Mouse (Mus musculus) ES-E14 (cell line): Measurements from ENCODE around the gene Bmf. TPM values are rescaled to one million over a fixed set of nuclear protein-coding genes. Genes with fewer than 3 reads are reported as not detected.

ENCODE experiments used
- DNase-seq: peaks from one replicate; pipeline ENCODE4 v3.0.0-alpha.2; 2013; ENCODE audit warnings: low read depth, low spot score
- H3K27ac ChIP-seq: 2 replicates; pipeline ENCODE4 v1.5.1; 2012; ENCODE audit warnings: low read depth, mild to moderate bottlenecking, low read length, moderate library complexity, mixed read lengths; ENCODE audit not compliant: poor library complexity, insufficient read depth, severe bottlenecking
- H3K36me3 ChIP-seq: 2 replicates; pipeline ENCODE4 v1.6.1; 2012; ENCODE audit warnings: mild to moderate bottlenecking, low read length, moderate library complexity, mixed read lengths; ENCODE audit not compliant: control insufficient read depth, poor library complexity, insufficient read depth, severe bottlenecking
- H3K4me1 ChIP-seq, 2 experiments: fragments of 150-350 bp in 1 of 2; sonication (generic) in 1 of 2; 2 replicates each; pipeline ENCODE4 v1.6.1; 2012; ENCODE audit warnings: low read length in 2 of 2, mild to moderate bottlenecking in 1 of 2, mixed read lengths in 1 of 2; ENCODE audit not compliant: control insufficient read depth in 2 of 2, insufficient read depth in 2 of 2, poor library complexity in 1 of 2
- H3K4me3 ChIP-seq, 2 experiments: fragments of 150-350 bp in 1 of 2; sonication (generic) in 1 of 2; 2 replicates each; pipeline ENCODE4 v1.5.1; 2012; ENCODE audit warnings: low read length in 2 of 2, low read depth in 1 of 2, mild to moderate bottlenecking in 1 of 2, mixed read lengths in 1 of 2; ENCODE audit not compliant: insufficient read depth in 1 of 2, poor library complexity in 1 of 2, severe bottlenecking in 1 of 2
- H3K9ac ChIP-seq: 2 replicates; pipeline ENCODE4 v1.6.1; 2012; ENCODE audit warnings: low read depth, mild to moderate bottlenecking, low read length, mixed read lengths; ENCODE audit not compliant: poor library complexity, insufficient read depth, severe bottlenecking
- H3K9me3 ChIP-seq: fragments of 150-350 bp; sonication (generic); 2 replicates; pipeline ENCODE4 v1.6.1; 2012; ENCODE audit warnings: low read depth, mild to moderate bottlenecking, low read length; ENCODE audit not compliant: control insufficient read depth, insufficient read depth
- CHD2 ChIP-seq: IDR thresholded peaks from 2 replicates; pipeline ENCODE4 v1.6.1; 2014; ENCODE audit warnings: mild to moderate bottlenecking, low read depth, low read length, inconsistent platforms
- HCFC1 ChIP-seq: IDR thresholded peaks from 2 replicates; pipeline ENCODE4 v1.6.1; 2012; ENCODE audit warnings: low read length, inconsistent platforms, borderline replicate concordance; ENCODE audit not compliant: insufficient read depth
- MAFK ChIP-seq: IDR thresholded peaks from 2 replicates; pipeline ENCODE4 v1.6.1; 2014; ENCODE audit warnings: mild to moderate bottlenecking, low read depth, low read length, inconsistent platforms; ENCODE audit not compliant: insufficient read depth
- ZC3H11A ChIP-seq: IDR thresholded peaks from 2 replicates; pipeline ENCODE4 v1.6.1; 2012; ENCODE audit warnings: low read depth, mild to moderate bottlenecking, inconsistent platforms, low read length, borderline replicate concordance
- ZNF384 ChIP-seq: IDR thresholded peaks from 2 replicates; pipeline ENCODE4 v1.6.1; 2012; ENCODE audit warnings: low read depth, low read length, inconsistent platforms
- in situ Hi-C, 2 experiments: fragments of 600-800 bp; cut with MboI; formaldehyde crosslinking; loops; one replicate each; pipeline ENCODE4 v1.15.1; 2025; ENCODE audit warnings: low sequenced_read_pairs in 2 of 2, inconsistent platforms in 1 of 2; ENCODE audit not compliant: unreplicated experiment in 2 of 2
- total RNA-seq: library from RNA; depleted of rRNA; stranded (reverse); fragments of 300-350 nt; gene quantifications from 2 replicates; pipeline ENCODE4 v1.2.3, GENCODE M21; 2012

Bmf gene
- total RNA-seq, 1 experiment: 9.1 TPM

DNA sequence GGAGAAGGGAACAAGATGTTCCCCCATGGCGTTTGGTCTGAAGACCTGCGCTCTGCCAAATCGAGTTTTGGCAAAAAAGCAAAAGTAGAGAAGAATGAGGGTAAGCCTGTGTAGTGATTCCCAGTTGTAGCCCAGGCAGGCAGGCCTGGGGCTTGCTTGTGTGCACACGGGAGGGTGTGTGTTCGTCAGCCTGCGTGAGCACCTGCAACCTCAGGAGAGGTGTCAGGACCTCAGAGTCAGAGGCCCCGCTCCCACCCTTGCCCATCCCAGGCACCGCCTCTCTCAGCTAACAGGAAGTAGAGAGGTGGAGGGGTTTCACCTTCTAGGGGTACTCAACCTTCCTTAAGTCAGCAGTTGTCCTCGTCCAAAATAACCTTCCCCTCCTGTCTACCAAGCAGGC is 54.5 kb downstream of the Bmf start:
- TF ChIP-seq HCFC1: no peak
- Histone ChIP-seq H3K9me3 (no peaks in the 10 kb centered on the region), H3K4me1 (peaks cover 0 to 2% of the 10 kb centered on the region in 2 experiments; a peak in 1 of 4 replicates), H3K4me3 (no peak overlapping the region), H3K27ac (no peak overlapping the region), H3K36me3 (no peaks in the 10 kb centered on the region), H3K9ac (no peak overlapping the region)
- DNase-seq: no peak
- in situ Hi-C loops: loop anchor here in 1 of 2 experiments (25.0 kb wide), 1 partner anchor 392 kb away; no protein-coding TSS in a partner anchor

DNA sequence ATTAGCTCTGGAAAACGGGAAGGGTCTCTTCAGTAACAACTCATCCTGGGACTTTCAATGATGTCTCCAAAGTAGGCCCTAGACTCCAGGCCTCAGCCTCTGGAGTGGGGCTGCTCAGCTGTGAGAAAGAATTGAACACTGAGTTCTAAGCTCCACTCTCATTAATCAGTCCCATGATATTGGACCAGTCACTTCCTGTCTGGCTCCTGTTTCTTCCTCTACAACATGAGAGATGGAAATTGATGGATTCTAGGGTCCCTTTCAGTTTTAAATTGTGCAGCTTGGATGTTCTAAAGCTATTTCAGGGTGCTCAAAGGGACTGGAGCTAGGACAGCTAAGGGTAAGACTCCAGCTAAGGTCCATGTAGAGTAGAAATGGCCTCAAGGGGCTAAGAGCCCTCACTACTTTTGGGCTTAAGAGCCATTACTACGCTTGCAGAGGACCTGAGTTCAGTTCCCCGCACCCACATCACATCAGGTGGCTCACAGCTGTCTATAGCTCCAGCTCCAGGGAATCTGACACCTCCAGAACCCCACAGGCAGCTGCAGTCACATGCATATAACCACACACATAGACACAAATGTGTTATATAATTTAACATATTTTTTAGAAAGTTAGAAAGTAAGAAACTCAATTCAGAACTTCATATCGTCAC is 57.6 kb downstream of the Bmf start:
- Histone ChIP-seq H3K4me1 (peaks cover 1 to 6% of the 10 kb centered on the region in 2 experiments; a peak in 1 of 4 replicates), H3K36me3 (no peaks in the 10 kb centered on the region), H3K9me3 (no peaks in the 10 kb centered on the region), H3K27ac (no peak overlapping the region), H3K4me3 (no peak overlapping the region), H3K9ac (no peak overlapping the region)
- in situ Hi-C loops: loop anchor here in 1 of 2 experiments (25.0 kb wide), 1 partner anchor 395 kb away; no protein-coding TSS in a partner anchor
- DNase-seq: no peak
- TF ChIP-seq ZNF384 (no peak), ZC3H11A (no peak)

DNA sequence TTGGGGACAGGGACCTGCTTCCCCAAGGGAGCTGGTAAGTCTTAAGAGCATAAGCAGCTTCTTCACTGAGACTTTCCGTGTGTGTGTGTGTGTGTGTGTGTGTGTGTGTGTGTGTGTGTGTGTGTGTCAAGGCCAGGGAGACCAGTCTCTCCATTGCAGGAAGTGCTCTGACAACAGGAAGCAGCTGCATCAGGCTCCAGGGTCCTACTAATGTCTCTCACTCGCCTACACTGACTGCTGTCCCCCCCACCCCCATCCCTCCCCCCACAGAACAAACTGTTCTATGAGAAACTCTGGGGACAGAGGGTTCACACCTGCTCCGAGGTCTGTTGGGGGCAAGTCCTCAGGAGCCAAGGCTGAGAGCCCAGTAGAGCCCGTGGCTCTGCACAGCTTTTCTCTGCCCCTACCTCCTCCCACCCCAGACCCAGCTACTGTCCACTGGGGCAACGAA is 58.2 kb downstream of the Bmf start:
- peaks cover 3 to 6% of the 10 kb centered on the region in 2 experiments; a peak in 1 of 4 replicates for H3K4me1 ChIP-seq
- DNase-seq: no peak
- in situ Hi-C loops: loop anchor here in 1 of 2 experiments (25.0 kb wide), 1 partner anchor 396 kb away; no protein-coding TSS in a partner anchor
- no peak overlapping the region for H3K9ac ChIP-seq
- no peak overlapping the region for H3K27ac ChIP-seq
- H3K36me3 ChIP-seq: no peaks in the 10 kb centered on the region
- TF ChIP-seq HCFC1 (no peak), MAFK (no peak), CHD2 (no peak), ZC3H11A (no peak), ZNF384 (no peak)
- H3K9me3 ChIP-seq: no peaks in the 10 kb centered on the region
- H3K4me3 ChIP-seq: no peak overlapping the region

DNA sequence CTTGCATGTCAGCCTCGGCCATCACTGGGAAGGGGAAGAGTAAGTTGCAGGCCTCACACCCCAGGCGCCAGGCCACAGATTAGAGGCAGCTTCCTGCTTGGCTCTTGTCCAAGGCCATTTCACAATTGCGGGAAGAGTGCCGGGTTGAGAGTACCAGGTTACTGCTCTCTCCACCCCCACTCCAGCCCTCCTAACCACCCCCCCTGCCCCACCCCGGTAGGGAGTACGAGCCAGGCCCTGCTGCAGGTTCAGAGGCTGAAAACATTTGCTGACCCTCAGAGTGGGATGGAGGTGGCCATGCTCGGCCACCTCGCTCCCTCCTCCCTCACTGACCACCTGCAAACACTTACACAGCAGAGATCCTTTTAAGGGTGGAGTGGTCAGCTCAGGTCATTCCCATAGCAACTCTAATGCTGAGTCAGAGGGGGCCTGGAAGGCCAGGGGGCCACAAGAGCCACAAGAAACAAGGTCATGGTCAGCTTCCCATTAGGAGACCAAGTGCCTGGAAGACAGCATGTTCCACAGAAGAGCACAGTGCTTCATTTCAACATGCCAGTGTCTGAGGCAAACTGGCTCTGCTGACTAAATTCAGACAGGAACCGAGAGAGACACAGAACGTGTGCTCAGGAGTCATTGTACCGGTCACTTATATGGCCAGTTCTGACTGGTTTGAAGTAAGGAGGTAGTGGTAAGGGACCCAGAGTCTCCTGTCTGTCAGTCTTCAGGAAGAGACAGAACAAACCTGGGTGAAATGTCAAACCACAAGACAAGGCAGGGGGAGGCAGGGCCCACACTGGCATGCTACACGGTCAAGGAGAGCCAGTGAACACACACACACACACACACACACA is 59.0 kb downstream of the Bmf start:
- Histone ChIP-seq H3K9ac (no peak overlapping the region), H3K4me1 (peaks cover 8 to 12% of the 10 kb centered on the region in 2 experiments; a peak in 3 of 4 replicates), H3K36me3 (no peaks in the 10 kb centered on the region), H3K4me3 (no peak overlapping the region), H3K27ac (no peak overlapping the region; the same call in 1 of the 2 replicates), H3K9me3 (no peaks in the 10 kb centered on the region)
- TF ChIP-seq CHD2 (no peak), HCFC1 (no peak), MAFK (no peak), ZC3H11A (no peak), ZNF384 (no peak)
- DNase-seq: no peak
- in situ Hi-C loops: loop anchor here in 1 of 2 experiments (25.0 kb wide), 1 partner anchor 397 kb away; no protein-coding TSS in a partner anchor
